Mouse (Mus musculus) inflammation-experienced regulatory T-cells, adult 6 months (primary cell): ENCODE results near the gene Zfp512b. TPM values are rescaled to one million over a fixed set of nuclear protein-coding genes. Genes with fewer than 3 reads are reported as not detected.
A peak's percentile ranks its signal among the peaks of the same experiment; 100 is the strongest.

ENCODE experiments used
- ATAC-seq: one replicate; pipeline ENCODE4 v1.8.0; 2017
- polyA plus RNA-seq, 3 experiments: library from polyadenylated mRNA; unstranded; fragments of 100-300 nt; shearing (Covaris generic); gene quantifications; one replicate each; pipeline ENCODE4 v1.2.1; 2017

Zfp512b gene
- 10 to 100 TPM; 11.6 to 43.1 (median 25.3) TPM for polyA plus RNA-seq

DNA sequence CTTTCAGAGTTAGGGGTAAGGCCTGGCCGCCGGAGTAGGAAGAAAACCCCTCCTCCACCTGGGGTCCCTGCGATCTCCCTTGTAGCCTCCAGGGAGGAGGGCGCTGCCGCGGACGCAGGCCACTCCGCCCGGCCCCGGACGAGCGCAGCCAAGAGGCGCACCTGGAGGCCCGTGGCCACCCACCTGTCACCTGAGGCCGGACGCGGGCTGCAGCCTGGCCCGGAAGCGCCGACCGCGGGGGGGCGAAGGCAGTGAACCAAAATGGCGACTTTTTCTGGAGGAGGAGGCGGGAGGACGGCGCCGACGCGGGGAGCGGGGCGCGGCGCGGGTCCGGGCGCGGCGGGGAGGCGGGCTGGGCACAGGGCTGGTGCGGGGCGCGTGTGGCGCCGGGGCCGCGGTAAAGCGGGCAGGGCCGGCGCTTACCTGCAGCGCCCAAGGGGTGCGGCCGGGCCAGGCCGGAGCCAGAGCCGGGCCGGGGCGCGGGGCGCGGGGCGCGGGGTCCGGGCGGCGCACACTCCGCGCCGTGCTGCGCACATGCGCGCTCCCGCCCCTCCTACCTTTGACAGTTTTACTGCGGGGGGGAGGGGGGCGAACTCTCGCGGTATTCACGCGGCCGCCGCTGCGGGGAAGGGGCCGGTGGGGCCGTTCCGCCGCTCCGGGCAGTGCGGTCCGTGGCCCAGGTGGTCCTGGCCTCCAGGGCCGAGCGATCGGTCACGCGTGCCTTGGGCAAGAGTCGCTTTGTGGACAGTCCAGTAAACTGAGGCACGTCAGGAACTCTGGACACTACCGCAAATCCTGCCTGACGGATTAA, at the start of gene Zfp512b:
Gene Zfp512b, minus strand, starts transcription at position 573 of the 811 bp plus-strand sequence.
- ATAC-seq, result peak; percentile 64

DNA sequence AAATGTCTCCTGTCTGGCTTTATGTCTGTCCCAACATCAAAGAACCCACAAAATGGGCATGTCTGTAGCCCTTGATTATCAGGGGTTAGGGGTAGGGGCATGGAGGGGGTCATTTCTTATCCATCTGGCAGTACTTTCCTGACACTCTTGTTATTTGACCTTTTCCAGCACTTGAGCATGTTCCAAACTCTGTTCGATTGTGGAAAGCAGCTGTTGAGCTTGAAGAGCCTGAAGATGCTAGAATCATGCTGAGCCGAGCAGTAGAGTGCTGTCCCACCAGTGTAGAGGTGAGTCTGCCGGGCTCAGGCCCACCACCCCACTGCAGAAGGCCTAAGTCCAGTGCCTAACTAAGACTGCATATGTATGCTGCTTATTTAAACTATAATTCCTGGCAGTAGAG, 43.3 kb upstream of the Zfp512b start:
- ATAC-seq, result no peak

DNA sequence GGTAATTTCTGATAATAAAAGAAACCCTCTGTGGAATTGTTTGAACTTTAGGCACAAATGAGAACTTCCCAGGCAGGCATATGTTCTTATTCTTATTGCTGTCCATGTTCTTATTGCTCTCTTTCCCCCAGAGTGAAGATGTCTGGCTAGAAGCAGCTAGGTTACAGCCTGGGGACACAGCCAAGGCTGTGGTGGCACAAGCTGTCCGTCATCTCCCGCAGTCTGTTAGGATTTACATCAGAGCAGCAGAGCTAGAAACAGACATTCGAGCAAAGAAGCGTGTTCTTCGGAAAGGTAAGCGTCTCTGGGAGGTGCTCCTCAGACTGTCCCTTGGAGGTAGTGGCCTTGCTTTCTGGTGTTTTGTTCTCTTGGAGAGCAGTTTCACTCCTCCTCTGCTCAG, 40.0 kb upstream of the Zfp512b start:
- ATAC-seq, result no peak

DNA sequence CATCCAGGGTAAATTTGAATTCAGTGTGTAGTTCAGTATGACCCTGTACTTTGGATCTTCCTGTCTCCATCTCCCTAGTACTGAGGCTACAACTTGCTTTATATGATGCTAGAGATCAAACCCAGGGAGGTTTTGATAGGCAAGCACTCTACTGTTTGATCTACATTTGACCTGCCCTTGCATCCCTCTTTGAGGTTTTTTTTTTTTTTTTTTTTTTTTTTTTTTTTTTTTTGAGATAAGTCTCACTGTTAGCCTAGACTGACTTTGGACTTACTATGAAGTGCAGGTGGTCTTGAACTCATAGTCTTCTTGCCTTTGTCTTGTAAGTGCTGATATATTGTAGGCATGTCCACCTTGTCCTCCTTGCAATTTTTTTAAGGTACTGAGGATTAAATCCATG, 35.9 kb upstream of the Zfp512b start:
- no peak for ATAC-seq

DNA sequence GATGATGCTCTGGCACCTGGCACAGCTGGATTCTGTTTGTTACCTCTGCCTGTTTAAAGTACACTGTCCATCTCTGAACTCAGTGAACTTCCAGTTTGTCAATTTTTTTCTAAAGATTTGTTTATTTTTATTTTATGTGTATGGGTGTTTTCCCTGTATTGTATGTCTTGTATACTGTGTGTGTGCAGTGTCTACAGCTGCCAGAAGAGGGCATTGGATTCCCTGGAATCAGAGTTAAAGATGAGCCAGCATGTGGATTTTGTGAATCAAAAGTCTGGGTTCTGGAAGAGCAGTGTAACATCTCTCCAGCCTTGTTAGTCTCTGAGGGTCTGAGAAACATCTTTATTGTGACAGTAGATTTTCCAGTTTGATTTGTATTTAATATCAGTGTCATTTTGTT, 30.8 kb upstream of the Zfp512b start:
- ATAC-seq, result no peak

DNA sequence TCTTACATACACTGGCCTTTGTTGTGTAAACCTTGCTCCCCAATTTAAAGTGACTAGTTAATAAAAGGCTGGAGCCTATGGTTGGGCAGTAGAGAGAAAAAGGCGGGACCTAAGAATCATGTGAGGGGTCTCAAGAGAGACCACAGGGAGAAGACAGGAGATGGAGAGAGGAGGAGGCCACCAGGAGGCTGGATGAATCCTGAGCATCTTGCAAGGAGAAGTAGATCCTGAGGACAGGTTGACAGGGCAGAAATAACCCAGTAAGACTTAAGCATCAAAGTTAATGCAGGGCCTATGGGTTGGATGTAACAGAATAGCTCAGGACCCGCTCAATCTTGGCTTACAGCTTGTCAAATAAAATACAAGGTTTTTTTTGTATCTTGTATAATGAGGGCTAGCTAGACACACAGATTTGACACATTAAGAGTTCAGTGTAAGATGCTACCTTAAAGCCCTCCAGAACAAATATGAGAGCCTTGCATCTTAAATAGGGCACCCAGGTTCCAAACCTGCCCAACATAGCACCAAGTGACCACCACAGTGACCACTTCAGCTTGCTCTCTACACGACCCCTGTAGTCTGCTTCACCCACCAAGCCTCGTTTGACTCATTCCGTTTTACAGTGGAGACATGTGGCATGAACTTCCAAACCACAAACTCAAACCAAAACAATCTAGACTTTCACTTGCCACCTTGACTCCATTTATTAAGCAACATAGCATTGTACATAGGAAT, 26.3 kb upstream of the Zfp512b start:
- ATAC-seq, result no peak

DNA sequence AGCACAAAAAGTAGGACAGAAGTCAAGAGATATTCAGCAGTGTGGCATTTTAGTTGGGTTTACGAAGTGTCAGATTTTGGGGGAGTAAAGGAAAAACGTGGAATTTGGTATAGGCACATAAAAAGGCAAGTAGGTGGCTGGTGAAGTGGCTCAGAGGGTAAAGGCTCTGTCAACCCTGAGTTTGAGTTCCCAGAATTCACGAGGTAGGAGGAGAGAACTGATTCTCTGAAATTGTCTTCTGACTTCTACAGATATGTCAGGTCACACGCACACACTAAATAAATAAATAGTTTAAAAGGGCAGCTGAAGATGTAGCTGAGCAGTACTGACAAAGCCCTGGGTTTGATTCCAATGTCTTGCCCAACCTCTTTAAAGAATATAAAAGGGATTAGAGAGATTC, 9.8 kb upstream of the Zfp512b start:
- ATAC-seq, result no peak

DNA sequence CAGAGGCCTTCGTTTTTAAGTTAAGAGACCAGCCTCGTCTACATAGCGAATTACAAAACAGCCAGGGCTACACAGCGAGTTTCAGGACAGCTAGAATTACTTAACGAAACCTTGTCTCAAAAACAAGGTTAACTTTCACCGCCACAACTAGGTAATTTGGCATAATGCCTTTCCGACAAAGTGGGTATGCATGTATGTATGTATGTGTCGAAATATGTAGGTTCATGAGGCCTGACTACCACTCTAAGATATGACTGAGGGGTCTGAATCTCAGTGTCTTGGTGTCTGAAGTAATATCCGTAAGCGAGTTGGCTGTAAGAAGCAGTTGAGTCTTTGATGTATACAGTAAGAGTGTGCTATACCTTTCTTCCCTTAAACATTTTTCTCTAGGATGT, 9.1 kb upstream of the Zfp512b start:
- no peak for ATAC-seq

DNA sequence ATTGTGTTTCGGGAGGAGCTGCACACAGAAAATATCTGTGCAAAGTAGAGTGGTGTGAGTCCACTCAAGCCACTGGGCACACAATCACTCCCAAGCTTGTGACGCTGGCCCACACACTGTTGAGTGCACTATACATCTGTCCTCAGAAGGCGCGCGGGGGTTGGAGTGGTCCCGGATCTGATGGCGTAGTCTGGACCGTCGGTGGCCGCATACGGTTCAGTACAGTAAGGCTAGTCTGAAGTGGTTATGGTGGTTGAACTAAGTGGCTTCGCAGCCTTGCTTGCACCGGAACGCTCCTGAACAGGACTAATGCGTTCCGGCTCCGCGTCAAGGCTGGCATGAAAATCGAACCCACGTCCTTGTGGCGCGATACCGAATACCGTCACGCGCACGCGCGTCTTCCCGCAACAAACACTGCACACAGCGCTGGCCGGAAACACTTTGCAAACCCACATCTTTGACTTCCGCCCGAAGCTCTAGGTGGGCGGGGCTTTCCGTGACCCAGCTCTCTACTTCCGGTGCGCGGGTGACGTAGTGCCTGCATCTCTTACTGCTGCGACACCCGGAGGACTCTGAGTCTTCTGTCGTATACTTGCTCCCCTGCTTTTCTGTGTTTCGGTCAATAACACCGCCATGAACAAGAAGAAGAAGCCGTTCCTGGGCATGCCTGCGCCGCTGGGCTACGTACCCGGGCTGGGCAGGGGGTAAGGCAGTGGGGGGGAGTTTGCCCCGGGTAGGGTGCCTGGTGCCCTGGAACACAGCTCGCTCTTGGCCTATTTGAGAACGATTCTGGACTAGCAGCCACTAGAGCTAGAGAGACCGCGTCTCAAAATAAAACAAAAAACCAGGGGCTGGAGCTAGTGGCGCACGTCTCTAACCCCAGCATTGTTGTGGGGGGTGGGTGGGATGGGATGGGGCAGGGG, 8.5 kb upstream of the Zfp512b start:
- peak; percentile 89 for ATAC-seq

DNA sequence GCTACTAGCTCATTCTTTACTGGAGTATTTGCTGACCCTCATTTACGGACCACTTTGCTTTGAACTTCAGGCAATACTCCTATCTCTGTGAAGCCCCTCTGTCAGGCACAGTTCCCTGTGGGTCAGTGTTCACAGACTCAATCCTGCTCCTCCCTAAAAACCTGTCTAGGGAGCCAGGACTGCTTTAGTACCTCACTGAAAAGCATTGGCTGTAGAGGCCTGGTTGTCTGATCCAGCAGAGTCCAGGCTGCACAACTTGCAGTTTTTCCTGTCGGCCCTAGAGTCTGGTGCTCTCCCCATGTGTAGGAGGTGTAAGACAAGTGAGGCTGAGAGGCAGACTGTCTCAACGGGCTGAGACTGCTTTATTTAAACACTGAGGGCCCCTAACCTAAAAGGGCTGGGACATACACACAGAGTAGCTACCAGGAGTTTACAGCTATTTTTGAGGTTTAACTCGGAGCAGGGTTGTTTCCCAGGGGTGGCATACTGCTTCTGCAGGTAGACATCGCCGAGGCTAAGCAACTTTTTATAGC, 7.7 kb upstream of the Zfp512b start:
- ATAC-seq, result no peak

DNA sequence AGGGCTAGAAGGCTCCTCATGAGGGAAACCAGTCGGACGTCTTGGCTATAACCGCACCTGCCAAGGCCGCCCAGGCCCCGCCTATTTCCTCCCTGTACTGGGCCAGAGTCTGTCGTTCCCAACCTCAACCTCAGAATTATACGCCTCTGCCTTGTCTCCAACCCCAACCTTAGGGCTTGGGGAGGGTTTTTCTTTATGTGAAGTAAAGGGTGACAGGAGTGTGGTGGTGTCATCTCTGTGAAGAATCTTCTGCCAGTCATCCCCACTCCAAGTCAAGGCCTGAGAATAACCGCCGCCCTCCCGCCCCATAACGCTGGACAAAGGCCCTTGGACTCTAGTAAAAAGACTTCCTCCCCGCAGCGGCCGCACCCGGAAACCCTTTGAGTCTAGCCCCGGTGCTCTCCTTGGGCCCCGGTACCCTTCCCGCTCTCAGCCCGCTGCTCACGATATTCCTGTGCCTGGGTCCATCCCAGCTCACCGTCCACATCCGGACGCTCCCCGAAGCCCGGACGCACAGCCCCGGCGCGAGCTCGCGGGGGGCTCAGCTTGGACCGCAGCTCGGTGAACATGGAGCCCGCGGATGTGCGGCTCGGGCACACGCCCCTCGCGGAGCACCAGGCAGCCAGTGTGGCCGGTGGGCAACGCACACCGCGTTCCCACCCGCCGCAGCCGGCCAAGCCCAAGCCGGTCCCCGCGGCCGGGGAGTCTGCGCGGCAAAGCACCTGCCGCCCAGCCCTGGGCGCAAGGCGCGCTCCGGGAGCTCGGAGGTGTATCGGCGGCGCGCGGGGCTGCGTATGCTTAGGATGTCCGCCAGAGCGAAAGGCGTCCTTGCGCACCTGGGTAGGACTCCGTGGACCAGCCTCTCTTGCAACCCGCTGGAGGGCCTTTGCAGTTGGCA, 6.1 kb upstream of the Zfp512b start, which contains the start of gene Samd10:
Gene Samd10, minus strand, starts transcription at position 759 of the 898 bp plus-strand sequence.
- peak; percentile 36 for ATAC-seq

DNA sequence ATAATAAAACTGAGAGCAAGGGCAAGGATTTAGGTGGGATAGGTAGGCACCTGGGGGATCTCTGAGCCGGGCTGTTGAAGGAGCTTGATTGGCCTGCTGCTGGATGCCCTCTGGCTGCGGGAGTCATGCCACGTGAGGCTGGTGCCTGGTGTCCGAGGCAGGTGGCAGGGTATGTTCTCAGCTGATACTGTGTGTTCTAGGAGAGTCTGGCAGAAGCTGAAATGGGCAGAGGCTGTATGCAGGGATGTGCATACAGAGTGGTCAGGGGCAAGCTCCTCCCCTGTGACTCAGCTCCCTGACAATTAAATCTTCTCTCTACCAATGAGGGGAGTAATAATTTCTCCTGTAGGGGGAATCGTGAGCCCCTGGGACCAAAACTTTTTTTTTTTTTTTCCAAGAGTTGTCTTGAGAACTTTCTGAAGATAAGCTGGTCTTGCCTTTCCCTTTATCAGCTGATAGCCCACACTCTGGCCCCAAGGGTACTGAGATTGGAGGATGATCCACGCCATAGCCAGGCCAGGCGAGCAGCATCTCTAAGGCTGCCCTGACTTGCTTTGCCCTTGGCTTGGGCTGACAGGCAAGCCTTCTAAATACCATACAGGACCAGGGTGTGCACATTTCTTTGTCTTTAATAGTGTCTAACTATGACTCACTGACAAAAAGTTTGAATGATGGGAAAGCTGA, 4.9 kb upstream of the Zfp512b start:
- no peak for ATAC-seq

DNA sequence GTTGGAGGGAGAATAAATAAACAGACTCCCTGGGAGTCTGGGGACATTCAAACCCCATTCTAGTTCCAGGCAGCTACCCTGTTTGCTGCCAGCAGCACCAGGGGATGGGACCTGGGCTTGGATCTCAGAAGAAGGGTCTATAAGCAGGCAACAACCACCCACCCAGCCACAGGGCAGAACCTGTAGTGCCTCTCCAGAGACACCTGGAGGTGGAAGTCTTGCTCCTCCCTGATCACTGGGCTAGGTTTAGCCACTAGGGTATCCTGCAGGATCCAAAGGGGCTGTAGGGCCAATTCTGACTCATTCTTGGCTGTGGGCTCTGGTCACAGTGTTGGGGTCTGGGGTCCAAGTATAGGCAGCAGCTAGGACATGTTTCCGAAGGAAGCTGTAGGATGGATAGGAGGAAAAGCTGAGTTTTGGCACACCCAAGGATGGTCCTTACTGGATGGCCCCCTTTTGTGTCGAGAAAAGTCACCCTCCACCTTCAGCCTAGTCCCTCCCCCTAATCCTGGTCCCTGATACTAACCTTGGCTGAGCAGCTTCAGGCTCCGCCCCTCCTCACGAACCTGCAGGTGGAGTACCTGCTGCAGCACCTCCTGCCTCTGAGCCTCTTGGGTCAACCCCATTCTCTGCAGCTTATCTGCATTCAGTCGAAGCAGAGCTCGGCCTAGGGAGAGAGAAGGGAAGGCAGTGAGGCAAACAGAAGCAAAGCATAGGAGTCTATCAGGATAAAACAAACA, 3.8 kb upstream of the Zfp512b start:
- no peak for ATAC-seq

DNA sequence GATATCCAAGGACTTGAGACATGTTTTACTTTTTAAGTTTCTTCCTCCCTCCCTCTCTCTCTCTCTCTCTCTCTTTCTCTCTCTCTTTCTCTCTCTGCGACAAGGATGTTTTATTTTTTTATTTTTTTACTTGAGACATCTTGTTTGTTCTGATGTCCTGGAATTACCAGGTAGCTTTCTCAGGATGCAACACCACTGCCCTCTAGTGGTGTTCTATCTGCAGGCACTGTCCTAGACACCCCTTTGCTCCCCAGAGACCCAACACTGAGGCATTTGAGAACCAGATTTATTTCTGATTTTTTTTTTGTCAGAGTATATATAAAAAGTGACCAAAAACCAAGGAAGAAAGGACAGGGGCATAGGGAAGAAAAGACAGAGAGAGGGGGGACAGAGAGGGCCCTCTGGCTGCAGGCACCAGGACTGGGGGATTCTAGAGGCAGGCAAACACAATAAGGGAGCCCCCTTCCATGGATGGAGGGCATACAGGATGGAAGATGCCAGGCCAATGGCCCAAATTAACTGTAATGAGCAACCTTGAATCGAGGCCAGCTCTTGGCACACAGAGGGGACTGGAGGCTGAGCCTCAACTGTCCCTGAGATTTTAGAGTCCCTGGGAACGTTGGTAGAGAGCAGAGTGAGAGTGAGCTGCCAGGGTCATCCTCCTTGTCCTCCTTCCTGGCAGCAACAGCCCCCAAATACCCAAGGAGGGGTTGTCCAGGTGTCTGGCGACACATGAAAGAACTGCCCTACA, 2.5 kb upstream of the Zfp512b start:
- no peak for ATAC-seq

DNA sequence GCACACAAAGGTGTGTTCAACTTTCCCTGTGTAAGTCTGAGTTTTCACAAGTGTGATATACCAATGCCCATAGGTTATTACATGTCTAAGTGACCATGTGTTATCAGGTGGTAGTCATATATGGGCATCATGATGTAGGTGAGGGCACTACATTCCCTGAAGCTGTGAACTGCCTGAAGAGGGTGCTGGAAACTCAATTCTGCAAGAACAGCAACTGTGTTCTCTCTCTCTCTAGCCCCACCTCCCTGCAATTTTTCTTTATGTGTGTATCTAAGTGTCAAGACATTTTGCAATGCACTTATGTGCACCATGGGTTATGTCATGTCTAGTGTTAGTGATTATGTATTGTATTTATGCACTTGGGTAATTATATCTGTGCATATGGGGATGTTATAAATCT, 1.3 kb upstream of the Zfp512b start:
- no peak for ATAC-seq

DNA sequence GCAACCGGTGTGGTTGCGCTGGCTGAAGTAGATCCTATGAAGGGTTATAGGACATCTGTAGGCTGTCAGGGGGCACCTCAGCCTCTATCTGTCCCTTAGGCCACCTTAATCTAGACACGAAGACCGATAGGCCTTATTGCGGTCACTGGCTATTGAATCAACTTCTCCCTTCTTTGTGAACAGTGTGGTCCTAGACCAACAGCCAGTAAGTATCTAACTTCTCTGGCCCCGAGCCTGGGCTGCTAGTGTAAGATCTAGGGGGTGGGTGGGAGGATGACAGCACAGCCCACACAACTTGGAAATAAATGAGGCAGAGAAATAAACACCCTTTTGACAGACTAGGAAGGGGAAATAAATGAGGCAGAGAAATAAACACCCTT, 429 bp upstream of the Zfp512b start:
- no peak for ATAC-seq

DNA sequence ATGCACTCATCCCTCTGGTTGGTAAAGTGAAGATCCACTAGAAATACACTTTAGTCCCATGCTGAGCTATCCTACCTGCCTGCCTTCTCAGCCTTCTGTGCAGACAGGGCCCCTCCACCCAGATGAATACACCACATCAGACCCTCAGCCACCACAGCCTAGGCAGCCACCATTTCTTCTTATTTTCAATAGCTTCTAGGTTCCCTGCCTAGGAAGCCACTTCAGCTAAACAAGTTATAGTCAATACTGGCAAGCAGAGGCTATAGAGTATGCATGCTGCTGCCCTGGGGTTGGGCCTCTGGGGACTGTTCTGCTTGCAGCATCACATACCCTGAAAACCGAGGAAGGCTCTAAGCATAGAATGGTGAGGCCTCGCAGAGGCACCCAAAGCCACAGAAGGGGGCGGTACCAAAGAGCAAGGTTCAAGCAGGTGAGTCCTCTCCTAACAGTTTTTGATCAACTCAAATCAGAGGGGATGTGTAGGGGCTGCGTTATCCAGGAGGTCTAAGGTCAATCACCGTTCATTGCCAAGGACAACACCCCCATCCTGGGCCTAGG, 996 bp downstream of the Zfp512b start, which contains the start of gene Prpf6:
Gene Prpf6, plus strand, starts transcription at position 341 of the 558 bp plus-strand sequence.
- peak; percentile 69 for ATAC-seq

DNA sequence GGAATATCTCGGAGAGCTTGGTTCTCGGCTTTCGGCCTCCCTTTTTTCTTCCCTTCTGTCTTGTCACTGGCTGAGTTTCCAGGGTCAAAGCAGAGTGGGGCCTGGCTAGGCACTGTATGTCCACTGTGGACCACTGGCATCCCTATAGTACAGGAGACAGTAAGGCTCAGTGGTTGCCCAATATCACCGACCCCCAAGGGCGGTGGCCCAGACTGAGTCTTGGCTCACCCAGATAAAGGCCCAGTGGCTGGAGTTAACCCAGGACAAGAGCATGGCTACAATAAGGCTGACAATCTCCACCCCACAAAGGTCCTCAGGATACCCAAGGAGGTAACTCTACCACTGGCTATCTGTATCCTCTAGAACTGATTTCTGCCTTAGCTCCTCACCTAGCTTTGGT, 2.1 kb downstream of the Zfp512b start:
- ATAC-seq, result no peak

DNA sequence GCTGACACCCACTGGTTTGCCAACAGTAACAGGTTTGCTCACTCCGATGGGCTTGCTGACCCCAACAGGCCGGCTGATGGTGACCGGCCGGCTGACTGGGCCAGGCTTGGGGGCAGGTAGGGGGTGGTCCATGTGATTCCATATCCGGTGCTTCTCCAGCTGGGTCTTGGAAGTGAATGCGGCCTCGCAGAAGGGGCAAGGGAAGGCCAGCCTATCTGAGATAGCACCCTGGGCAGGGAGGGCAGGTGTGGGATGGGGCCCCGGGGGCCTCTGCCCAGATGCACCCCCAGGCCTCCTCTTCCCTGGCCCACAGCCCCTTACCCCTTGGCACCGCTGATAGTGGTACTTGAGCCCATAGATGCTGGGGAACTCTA, 2.9 kb downstream of the Zfp512b start:
- ATAC-seq, result no peak
